Mouse (Mus musculus): Measurements from ENCODE around the gene Aox4.

DNA sequence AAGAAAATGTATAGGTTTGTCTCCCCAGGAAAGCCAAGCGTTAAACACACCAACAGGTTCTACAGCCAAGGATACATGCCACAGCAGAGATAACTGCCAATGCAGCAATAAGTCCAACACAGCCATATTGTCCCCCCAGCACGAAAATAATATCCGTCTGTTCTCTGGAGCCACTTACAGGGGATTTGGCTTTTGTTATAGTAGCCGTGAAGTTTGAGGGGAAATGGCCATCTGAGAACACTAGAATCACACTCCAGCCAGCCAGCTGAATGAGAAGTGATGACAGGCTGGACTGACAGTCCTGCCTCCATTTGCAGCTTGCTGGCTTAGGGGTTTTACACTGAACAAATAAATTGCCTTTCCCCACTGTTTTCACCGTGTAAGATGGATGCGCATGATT, 10.9 kb downstream of the Aox4 start:
- TF ChIP-seq MAX (IDR thresholded peaks at IDR 0.05; ENCODE audit: low read depth) (no peak), POLR2AphosphoS2 (IDR thresholded peaks at IDR 0.05; ENCODE audit: insufficient read length, low read depth) (no peak), POLR2A (IDR thresholded peaks at IDR 0.05; ENCODE audit: insufficient read length, low read depth) (no peak), USF1 (IDR thresholded peaks at IDR 0.05; ENCODE audit: low read depth) (no peak), REST (IDR thresholded peaks at IDR 0.05; ENCODE audit: insufficient read depth, insufficient read length) (no peak), E2F4 (IDR thresholded peaks at IDR 0.05; ENCODE audit: insufficient read depth) (no peak), MYOD1 (IDR thresholded peaks at IDR 0.05; ENCODE audit: control insufficient read depth in 1 of 3, insufficient read length in 2 of 3, low read depth in 2 of 3) (no peak), MYOG (IDR thresholded peaks at IDR 0.05; ENCODE audit: control insufficient read depth in 1 of 3, insufficient read depth in 1 of 3, insufficient read length in 2 of 3, low read depth in 2 of 3) (no peak), CEBPB (IDR thresholded peaks at IDR 0.05; ENCODE audit: insufficient read depth, poor library complexity, severe bottlenecking) (no peak), TCF12 (IDR thresholded peaks at IDR 0.05; ENCODE audit: insufficient read depth, poor library complexity, severe bottlenecking) (no peak), TCF3 (IDR thresholded peaks at IDR 0.05; ENCODE audit: insufficient read length, low read depth) (no peak)
